Mouse (Mus musculus) lung, postnatal 0 days (tissue): ENCODE results near the gene Xylt2.

Experiments used
- CTCF ChIP-seq: IDR thresholded peaks from 2 replicates; pipeline ENCODE4 v1.5.1; 2016; ENCODE audit warnings: antibody characterized with exemption, mild to moderate bottlenecking
- EP300 ChIP-seq: IDR thresholded peaks from 2 replicates; pipeline ENCODE4 v1.6.1; 2016; ENCODE audit warnings: antibody characterized with exemption, mild to moderate bottlenecking, control low read depth

- TF ChIP-seq CTCF, result peak; percentile 55
- TF ChIP-seq EP300, result no peak
Measured at GRCm38 (mm10) chr11:94704020-94704419, 26.7 kb upstream of the Xylt2 start.
